Mouse (Mus musculus) B cell, adult (primary cell): ENCODE measurements around the gene Etfdh. TPM values are rescaled to one million over a fixed set of nuclear protein-coding genes. Genes with fewer than 3 reads are reported as not detected.

Source experiments
- total RNA-seq: library from RNA; stranded (reverse); gene quantifications from 4 replicates; pipeline ENCODE4 v1.2.4, GENCODE M21; 2023; ENCODE audit not compliant: inconsistent age

The Etfdh gene
- 16.3 to 24.0 TPM (median 22.6 TPM) in 4 replicates for total RNA-seq

GRCm38 (mm10) chr3:79629416-79629730 lies at the start of gene Etfdh:
TSS of gene Etfdh (minus strand) at chr3:79629500.

DNA sequence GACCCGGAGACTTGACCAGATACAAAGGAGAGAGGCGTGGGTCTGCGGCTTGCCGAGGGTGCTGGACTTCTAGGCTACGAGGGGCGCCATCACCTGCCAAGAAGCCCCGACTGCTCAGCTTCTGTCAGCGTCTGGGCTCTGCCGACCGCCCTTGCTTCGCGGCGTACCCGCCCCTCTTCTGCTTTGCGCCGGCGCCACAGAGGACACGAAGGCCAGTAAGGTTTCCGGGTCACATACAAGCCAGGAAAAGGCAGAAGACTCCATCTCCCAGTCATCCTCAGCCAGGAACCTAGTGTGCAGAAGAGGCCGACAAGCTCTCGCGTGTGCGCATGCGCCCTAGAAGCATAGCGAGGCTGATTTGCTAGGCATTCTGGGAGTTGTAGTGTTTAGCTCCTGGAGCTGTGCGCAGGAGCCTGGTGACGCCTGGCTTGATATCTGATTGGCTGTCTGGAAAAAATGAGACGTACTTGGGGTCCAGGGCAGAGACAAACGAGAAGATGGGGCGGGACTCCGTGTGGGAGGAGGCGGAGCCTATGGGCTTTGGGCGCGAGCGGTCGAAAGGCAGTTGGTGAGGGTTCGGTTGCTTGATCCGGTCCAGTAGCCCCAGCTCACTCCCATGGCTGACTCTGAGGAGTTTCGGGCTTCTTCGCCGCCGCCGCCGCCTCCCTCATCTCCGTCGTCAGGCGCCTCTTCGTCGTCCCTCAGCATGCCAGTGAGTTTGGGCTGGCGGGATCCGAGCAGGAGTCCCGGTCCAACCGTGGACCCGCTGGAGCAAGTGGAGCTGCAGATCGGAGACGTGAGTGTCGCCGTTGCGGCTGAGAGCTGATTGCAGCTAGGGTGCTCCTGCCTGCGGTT lies 512 bp downstream of the Etfdh start, which contains the start of gene 4930579G24Rik:
Gene 4930579G24Rik (plus strand): TSS at position 519 of the 855 bp plus-strand sequence.

GRCm38 (mm10) chr3:79590863-79591792 lies 38.2 kb downstream of the Etfdh start, which contains the start of gene Ppid:
TSS of gene Ppid (plus strand) at chr3:79591342.

GRCm38 (mm10) chr3:79567703-79568362 lies 61.5 kb downstream of the Etfdh start, which contains the start of gene Fnip2:
TSS of gene Fnip2 (minus strand) at chr3:79567796.

Other genes starting within 250 kb of the Etfdh start
- gene Fnip2, start 61.7 kb downstream of the Etfdh start, total RNA-seq: 0.16 to 0.45 TPM (median 0.36 TPM) in 4 replicates
- 43.4 to 54.8 TPM (median 49.1 TPM) in 4 replicates for gene Ppid, start 38.2 kb downstream of the Etfdh start, total RNA-seq
- gene 4930579G24Rik, start 421 bp downstream of the Etfdh start, total RNA-seq: 1.8 to 3.7 TPM (median 2.7 TPM) in 4 replicates
- gene Rxfp1, start 108.4 kb upstream of the Etfdh start, total RNA-seq: 0.81 to 1.4 TPM (median 1.2 TPM) in 4 replicates
- 0.29 to 2.2 TPM (median 0.70 TPM) in 4 replicates for gene Tmem144, start 223.3 kb upstream of the Etfdh start, total RNA-seq